Mouse (Mus musculus) heart, adult 2 months (tissue): ENCODE results near the gene Nck1. TPM values are rescaled to one million over a fixed set of nuclear protein-coding genes. Genes with fewer than 3 reads are reported as not detected.
A peak's percentile ranks its signal among the peaks of the same experiment; 100 is the strongest.

Experiments
- DNase-seq, 2 experiments: peaks; one replicate each; pipeline ENCODE4 v3.0.0; 2021
- H3K27ac ChIP-seq: fragments of 200-600 bp; 2 replicates; pipeline ENCODE4 v1.8.1; 2022
- H3K27me3 ChIP-seq: fragments of 200-500 bp; 2 replicates; pipeline ENCODE4 v1.6.1; 2012; ENCODE audit warnings: mild to moderate bottlenecking, low read length, inconsistent platforms, mixed read lengths; ENCODE audit not compliant: control insufficient read depth, insufficient read depth
- H3K36me3 ChIP-seq: fragments of 200-500 bp; 2 replicates; pipeline ENCODE4 v1.6.1; 2012; ENCODE audit warnings: low read length, inconsistent platforms; ENCODE audit not compliant: control insufficient read depth, insufficient read depth
- H3K4me1 ChIP-seq: fragments of 200-500 bp; 2 replicates; pipeline ENCODE4 v1.6.1; 2011; ENCODE audit warnings: low read length; ENCODE audit not compliant: control insufficient read depth, insufficient read depth
- H3K4me3 ChIP-seq: fragments of 200-600 bp; 2 replicates; pipeline ENCODE4 v1.8.1; 2022
- H3K79me2 ChIP-seq: fragments of 200-500 bp; replicated peaks from 2 replicates; pipeline ENCODE4 v1.6.1; 2012; ENCODE audit warnings: mild to moderate bottlenecking, inconsistent platforms, low read length, moderate library complexity, mixed read lengths; ENCODE audit not compliant: control insufficient read depth, insufficient read depth
- H3K9ac ChIP-seq: fragments of 200-500 bp; 2 replicates; pipeline ENCODE4 v1.6.1; 2012; ENCODE audit warnings: low read depth, mild to moderate bottlenecking, control low read depth, inconsistent platforms, low read length, mixed read lengths
- CTCF ChIP-seq: fragments of 200-600 bp; IDR thresholded peaks from 2 replicates; pipeline ENCODE4 v1.8.1; 2022; ENCODE audit warnings: antibody characterized with exemption, mild to moderate bottlenecking, moderate library complexity
- EP300 ChIP-seq: fragments of 200-500 bp; IDR thresholded peaks from 2 replicates; pipeline ENCODE4 v1.6.1; 2011; ENCODE audit warnings: low read depth, low read length, control low read depth; ENCODE audit not compliant: insufficient read depth
- POLR2A ChIP-seq: fragments of 200-500 bp; IDR thresholded peaks from 2 replicates; pipeline ENCODE4 v1.6.1; 2011; ENCODE audit warnings: mild to moderate bottlenecking, low read depth, low read length, control low read depth; ENCODE audit not compliant: insufficient read depth
- WGBS: fragments of 180-500 bp; shearing (Covaris S2); methylation state at CpG from one replicate; pipeline ENCODE4 v1.1.7; 2018; 5-methylcytosine and 5-hydroxymethylcytosine counted together
- intact Hi-C: fragments of 180-260 bp; cut with DNase I; formaldehyde crosslinking; loops from one replicate; pipeline ENCODE4 v1.15.1; 2025
- polyA plus RNA-seq: library from polyadenylated mRNA; depleted of rRNA; stranded (reverse); fragments of >200 nt; gene quantifications from 2 replicates; pipeline ENCODE4 v1.2.3, GENCODE M21; 2012
- total RNA-seq, 2 experiments: library from RNA; stranded (reverse); gene quantifications; 2 replicates each; pipeline ENCODE4 v1.2.3; 2021

Nck1 gene
- total and polyA plus RNA-seq, 3 experiments: 7.0 to 47.5 (median 41.7) TPM

DNA sequence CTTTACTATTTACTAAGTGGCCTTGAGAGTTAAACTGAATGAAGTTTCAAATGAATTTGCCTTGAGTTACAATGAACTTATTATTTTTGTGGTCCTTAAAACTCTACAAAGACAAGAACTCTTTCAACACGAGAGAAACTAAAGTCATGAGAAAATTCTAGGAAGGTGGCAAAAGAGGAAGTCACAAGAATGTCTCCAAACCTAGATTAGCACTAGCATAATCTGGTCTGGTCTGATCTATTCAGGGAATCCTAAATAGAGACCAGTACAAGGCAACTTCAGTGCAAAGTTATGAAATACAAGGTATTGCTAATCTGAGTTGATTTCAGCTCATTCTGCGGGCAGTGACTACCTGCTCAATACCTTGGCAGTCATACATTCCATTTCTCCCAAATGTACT, 20.7 kb downstream of the Nck1 start:
- Histone ChIP-seq H3K4me1 (peaks cover 10% of the 10 kb centered on the region), H3K36me3 (peaks cover 13% of the 10 kb centered on the region; the same call in 1 of the 2 replicates), H3K27ac (no peak overlapping the region), H3K4me3 (no peak overlapping the region), H3K79me2 (peaks cover 18% of the 10 kb centered on the region), H3K27me3 (no peaks in the 10 kb centered on the region), H3K9ac (no peak overlapping the region)
- no peak for DNase-seq
- intact Hi-C loops: no loop called here
- TF ChIP-seq POLR2A (no peak), EP300 (no peak), CTCF (no peak)
- WGBS: 59% methylated on average over 2 of the region's 2 CpGs

DNA sequence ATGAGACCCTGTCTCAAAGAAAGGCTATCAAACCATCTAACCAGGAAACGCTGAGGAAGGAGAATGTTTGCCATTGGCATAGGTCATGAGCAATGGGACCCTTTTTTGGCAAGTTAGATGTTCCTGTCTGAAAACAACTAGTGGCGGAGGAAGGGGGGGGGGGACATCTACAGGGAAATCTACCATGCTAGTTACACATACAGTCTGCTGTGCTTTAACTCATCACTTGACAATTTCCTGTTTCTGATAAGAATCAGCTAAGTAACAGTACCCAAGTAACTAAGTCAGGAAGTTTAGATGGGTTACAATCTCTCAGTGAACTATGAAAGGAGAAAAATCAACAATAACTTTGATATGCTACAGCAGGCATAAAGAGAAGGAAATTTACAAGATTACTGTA, 23.9 kb downstream of the Nck1 start:
- intact Hi-C loops: no loop called here
- Histone ChIP-seq H3K9ac (no peak overlapping the region), H3K36me3 (peaks cover 14% of the 10 kb centered on the region; the same call in 1 of the 2 replicates), H3K4me1 (peaks cover 10% of the 10 kb centered on the region), H3K79me2 (peaks cover 12% of the 10 kb centered on the region), H3K27me3 (no peaks in the 10 kb centered on the region), H3K27ac (no peak overlapping the region), H3K4me3 (no peak overlapping the region)
- WGBS: 37% methylated on average over 2 of the region's 2 CpGs
- TF ChIP-seq POLR2A (no peak), EP300 (no peak), CTCF (no peak)
- DNase-seq: no peak

DNA sequence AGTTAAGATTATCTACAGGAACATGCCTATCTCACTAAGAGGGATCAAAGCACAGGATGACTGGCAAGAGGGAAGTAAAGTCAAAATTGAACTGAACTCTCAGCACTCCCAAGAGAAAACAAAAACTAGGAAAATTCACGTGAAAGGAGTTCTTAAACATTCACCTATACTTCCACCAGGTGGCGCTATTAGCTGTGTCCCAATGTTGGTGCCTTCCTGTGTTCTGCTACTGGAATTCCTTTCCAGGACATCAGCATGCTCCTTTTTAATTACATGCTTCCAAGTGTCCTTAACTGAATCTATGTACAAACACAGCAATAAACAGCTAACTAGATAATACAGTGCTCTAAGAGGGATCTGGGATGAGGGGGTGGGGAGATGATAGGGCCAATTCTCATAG, 25.3 kb downstream of the Nck1 start:
- intact Hi-C loops: loop anchor here (1.0 to 2.0 kb wide), 4 partner anchors 25 to 396 kb away; partner anchors contain the start of gene Slc35g2
- 2% methylated on average over 2 of the region's 2 CpGs for WGBS
- peak in 1 of 2 experiments; percentile 30 for DNase-seq
- Histone ChIP-seq H3K79me2 (peaks cover 8% of the 10 kb centered on the region), H3K4me1 (peaks cover 6% of the 10 kb centered on the region), H3K9ac (no peak overlapping the region), H3K36me3 (peaks cover 11% of the 10 kb centered on the region; the same call in 1 of the 2 replicates), H3K4me3 (no peak overlapping the region), H3K27me3 (no peaks in the 10 kb centered on the region), H3K27ac (peak overlapping the region; percentile 50)
- TF ChIP-seq POLR2A: no peak
- peak; percentile 86 for TF ChIP-seq CTCF

DNA sequence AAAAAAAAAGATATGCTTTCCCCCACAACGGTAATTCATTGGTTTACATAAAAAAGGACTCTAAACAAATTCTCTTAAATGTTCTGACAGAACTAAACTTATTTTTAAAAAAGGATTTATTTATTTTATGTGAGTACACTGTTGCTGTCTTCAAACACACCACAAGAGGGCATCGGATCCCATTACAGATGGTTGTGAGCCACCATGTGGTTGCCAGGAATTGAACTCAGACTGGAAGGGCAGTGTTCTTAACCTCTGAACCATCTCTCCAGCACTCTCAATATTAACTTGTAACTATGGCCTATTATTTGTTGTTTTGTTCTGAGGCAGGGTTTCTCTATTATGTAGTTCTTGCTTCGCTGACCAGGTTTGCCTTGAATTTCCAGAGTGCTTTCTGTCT, 25.9 kb downstream of the Nck1 start:
- Histone ChIP-seq H3K36me3 (peaks cover 11% of the 10 kb centered on the region; the same call in 1 of the 2 replicates), H3K79me2 (peaks cover 8% of the 10 kb centered on the region), H3K4me1 (peaks cover 6% of the 10 kb centered on the region), H3K27me3 (no peaks in the 10 kb centered on the region), H3K4me3 (no peak overlapping the region), H3K9ac (no peak overlapping the region), H3K27ac (peak overlapping the region; percentile 50)
- WGBS: 98% methylated on average over 3 of the region's 3 CpGs
- peak; percentile 58 for TF ChIP-seq CTCF
- no peak for TF ChIP-seq EP300
- intact Hi-C loops: loop anchor here (1.0 to 2.0 kb wide), 4 partner anchors 25 to 397 kb away; partner anchors contain the start of gene Slc35g2
- no peak for DNase-seq

DNA sequence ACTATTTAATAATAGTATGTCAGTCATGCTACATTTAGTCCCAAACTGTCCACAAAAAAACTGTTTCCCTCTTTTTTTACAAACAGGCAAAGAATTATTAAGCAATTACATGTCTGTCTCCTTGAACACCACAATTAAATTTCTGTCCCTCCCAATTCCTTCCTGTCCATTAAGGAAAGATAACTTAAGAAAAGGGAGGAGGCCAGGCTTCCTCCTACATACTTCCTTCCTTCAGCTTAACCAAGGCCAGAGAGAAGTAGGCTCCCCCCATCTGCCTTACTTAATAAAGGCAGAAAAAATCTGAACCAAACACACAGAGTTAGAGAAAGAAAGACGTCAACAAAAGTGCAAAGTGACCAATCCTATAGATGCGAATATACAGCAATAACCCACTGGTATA, 38.4 kb downstream of the Nck1 start:
- no peaks in the 10 kb centered on the region for H3K79me2 ChIP-seq
- no peaks in the 10 kb centered on the region for H3K27me3 ChIP-seq
- WGBS: 52% methylated on average over 2 of the region's 2 CpGs
- H3K27ac ChIP-seq: peak overlapping the region; percentile 83
- H3K4me1 ChIP-seq: peaks cover 4% of the 10 kb centered on the region
- TF ChIP-seq CTCF (no peak), EP300 (no peak), POLR2A (no peak; the same call in 1 of the 2 replicates)
- no peak for DNase-seq
- intact Hi-C loops: loop anchor here (2.0 kb wide), 3 partner anchors 15 to 53 kb away; no protein-coding TSS in a partner anchor
- H3K36me3 ChIP-seq: peaks cover 34% of the 10 kb centered on the region
- H3K4me3 ChIP-seq: peak overlapping the region; percentile 47; the same call in 1 of the 2 replicates
- no peak overlapping the region for H3K9ac ChIP-seq

DNA sequence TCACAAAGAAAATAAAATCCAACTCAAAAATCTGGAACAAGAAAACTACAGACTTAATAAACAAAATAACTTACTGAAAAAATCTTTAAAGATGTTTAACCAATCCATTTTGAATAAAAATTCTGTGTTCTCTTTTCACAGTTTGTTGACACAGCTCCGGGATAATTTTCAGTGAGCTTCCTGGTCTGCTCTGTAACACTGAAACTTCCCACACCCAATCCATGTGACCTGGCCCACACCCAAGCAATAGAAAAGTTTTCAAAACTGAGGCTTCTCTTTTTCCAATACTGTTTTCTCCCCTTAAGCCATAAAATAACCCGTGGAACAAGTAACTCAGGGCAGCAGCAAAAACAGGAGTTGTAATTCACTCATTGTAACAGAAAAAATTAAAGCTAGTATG, 39.3 kb downstream of the Nck1 start:
- H3K27ac ChIP-seq: peak overlapping the region; percentile 80
- H3K27me3 ChIP-seq: no peaks in the 10 kb centered on the region
- peak overlapping the region; percentile 47 for H3K4me3 ChIP-seq
- peaks cover 4% of the 10 kb centered on the region for H3K4me1 ChIP-seq
- peak; percentile 75 for DNase-seq
- peaks cover 34% of the 10 kb centered on the region for H3K36me3 ChIP-seq
- intact Hi-C loops: loop anchor here (2.0 kb wide), 3 partner anchors 14 to 52 kb away; no protein-coding TSS in a partner anchor
- TF ChIP-seq CTCF (no peak), EP300 (0 out of 2 replicates have a peak, but pooled peaks have one; percentile 40), POLR2A (peak; percentile 63)
- H3K9ac ChIP-seq: no peak overlapping the region
- H3K79me2 ChIP-seq: peaks cover 1% of the 10 kb centered on the region; the same call in 1 of the 2 replicates
- 9% methylated on average over 2 of the region's 2 CpGs for WGBS
